Mouse (Mus musculus) cerebellum, postnatal 14 days (tissue): Measurements from ENCODE around the gene Tcaim.
"Not testable (repeated sequence)": the region's sequence is repeated elsewhere in the genome, so short reads cannot be mapped to it uniquely, and the experiment has no call there.

Source experiments
- DNase-seq, 2 experiments: peaks; one replicate each; pipeline ENCODE4 v3.0.0; 2021; ENCODE audit warnings: mixed read lengths in 2 of 2

The Tcaim gene

DNA sequence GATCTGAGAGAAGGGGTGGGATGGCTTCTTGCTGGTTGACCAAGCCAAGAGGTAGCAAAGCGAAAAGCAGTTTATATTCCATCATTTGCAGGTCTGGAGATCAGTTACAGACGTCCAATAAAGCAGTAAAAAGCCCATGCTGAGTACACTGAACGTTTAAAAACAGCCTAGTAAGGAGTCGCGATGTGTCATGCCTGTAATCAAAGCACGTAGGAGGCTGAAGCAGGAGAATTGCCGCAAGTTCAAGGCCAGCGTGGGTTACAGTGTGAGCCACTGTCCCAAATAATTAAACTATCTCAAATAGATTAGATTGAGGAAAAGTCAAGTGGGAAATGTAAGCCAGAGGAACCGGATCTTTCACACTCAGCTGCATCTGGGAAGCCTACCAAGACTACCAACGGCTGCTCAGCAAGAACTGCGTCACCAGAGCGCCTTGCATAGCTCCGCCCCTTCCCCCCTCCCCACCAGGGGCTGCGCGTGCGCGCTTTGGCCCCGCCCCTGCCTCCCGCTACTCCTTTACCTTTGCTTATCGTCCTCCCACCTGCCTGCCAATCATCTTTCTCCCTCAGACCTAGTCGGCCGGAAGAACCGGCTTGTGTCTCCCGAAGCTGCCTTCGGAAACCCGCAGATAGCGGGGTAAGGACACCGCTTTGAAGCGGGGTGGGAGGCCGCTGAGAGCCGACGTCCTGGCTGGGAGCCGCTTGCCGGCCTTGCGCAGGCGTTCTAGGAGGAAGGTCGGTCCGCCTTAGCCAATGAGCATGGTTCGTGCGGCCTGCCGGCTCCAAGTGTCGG is at the start of gene Tcaim:
Gene Tcaim, plus strand, starts transcription at position 487 of the 792 bp plus-strand sequence.
- DNase-seq, result peak; percentile 97

DNA sequence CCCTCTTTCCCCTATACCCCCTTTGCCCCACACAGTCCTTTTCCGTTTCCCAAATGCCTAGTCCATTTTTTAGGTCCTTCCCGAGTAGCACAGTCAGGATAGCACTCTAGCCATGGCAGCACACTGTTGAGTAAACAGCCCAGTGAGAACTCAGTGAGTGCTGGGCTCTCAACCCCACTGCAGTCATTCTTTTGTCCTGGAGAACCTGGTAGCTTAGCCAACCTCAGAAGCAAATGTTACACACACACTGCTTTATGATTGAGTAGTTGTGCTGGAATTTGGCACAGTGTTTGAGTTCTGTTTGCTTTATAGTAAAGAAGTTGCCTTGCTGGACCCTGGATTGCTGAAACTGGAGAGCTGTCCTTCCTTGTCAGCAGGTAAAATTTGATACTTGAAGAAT is 47.7 kb upstream of the Tcaim start:
- no peak for DNase-seq

DNA sequence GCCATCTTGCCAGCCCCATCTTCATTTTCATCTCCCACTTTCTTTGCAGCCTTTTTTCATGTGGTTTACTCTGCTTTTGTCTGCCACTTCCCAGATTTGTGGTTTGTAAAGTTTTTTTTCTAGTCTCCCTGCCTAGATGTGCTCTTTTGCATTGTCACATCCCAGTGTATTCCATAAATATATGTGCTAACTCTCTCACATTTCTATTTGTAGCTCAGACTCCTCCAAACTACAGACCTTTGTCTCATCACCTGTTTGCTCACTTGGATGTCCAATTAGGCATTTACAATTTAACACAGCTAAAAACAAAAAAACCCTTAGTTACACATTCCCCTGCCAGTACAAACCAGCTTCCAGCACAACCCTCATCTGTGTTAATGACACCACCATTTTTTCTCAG is 45.2 kb upstream of the Tcaim start:
- DNase-seq, result no peak

DNA sequence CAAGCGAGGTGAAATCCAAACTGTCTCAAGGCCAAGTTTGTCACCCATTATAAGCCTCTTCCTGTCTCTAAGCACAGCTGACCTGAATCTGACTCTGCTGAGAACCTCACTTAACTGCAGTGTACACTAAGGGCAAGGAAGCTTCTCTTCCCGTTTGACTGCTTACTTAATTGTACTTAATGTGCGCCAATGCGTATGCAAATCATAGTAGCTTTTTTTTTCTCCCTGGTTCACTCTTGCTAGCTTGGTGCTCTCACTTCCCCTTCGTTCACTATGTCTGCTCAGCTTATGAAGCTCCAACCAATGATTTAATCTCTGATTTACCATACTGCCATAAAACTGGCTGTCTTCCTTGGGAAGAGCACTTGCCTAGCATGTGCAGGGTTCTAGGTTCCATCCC is 20.1 kb upstream of the Tcaim start:
- DNase-seq, result no peak

DNA sequence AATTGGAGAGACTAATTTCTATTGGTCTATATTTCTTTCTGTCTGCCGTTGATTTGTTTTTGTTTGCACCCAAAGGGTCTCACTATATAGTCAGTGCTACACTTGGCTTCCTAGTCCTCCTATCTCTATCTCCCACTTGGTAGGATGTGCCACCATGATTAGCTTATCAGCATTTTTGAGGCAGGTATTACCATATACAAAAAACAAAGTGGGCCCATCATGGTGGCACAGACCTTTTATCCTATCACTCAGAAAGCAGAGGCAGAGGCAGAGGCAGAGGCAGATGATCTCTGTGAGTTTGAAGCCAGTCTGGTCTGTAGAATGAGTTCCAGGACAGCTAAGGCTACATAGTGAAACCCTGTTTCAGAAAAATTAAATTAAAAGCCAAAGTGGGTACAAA is 18.8 kb upstream of the Tcaim start:
- no peak for DNase-seq

DNA sequence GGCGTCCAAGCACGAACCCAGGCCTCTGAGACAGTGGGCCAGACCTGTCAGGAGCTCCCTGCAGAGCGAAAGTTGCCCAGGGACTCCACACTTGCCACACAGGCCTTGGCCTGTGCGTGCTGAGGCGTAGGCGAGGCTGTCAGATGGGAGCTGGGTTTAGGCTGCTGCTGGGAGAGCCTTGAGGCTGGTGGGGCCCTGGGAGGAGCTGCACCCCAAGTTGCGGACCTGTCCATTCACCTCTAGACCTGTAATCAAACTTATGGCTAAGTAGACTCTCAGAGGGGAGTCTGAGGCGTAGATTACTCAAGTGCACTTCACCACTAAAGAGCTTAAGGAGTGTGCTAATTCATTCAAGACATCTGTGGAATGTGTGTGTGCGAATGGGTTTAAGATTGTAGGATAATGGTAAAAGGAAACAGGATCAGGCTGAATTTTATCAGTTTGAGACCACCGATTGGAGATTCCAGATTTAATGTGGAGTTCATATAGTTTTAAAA is 554 bp downstream of the Tcaim start:
- no peak for DNase-seq

DNA sequence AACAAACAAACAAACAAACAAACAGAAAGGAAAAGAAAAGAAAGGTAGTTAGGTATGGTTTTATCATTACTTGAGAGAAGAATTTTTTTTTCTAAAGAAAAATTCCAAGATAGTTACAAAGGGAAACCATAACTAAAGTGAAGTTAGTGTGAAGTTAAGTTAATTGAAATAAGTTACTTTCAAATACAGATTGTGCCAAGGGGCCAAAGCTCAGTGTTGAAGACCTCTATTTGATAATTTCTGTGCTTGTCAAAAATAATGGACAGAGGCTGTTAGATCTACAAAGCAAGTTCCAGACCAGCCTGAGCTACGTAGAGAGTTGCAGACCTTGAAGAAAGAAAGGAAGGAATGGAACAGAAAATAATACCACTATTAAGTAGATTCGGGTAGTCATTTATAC is 1.8 kb downstream of the Tcaim start:
- no peak for DNase-seq

DNA sequence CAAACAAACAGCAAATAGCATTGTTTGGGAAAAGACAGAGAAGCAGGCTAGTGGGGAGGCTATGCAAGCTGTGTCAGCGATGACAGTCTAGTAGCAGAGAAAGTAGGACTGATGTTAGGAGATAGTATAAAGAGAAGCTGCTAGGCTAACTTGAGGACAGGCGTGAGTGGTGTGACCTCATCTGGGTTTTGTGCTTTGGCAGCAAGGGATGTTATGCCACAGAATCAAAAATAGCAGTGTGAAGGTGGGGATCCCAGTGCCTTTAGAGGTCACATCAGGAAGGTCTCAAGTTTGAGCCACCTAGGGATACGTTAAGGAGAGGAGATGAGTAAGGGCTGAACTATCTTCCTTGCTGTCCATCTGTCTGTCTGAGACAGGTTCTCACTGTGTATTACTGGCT is 4.9 kb downstream of the Tcaim start:
- DNase-seq, result no peak

DNA sequence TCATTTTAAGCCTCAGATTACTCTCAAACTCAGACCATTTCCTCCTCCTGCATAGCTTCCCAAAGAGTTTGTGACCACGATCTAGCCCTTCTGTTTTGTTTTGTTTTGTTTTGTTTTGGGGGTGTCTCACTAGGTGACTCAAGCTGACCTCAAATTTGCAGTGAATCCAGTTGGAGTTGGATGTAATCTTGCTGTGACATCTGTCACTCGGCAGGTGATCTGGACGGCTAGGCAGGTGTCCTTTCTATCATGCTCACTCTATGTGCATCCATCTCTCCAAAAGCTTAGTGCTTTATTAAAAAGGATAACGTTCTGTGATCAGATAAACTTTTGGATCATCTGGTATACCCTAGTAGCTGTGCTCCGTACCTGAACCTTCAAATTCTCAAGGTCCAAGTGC is 7.0 kb downstream of the Tcaim start:
- peak in 1 of 2 experiments; percentile 32 for DNase-seq

DNA sequence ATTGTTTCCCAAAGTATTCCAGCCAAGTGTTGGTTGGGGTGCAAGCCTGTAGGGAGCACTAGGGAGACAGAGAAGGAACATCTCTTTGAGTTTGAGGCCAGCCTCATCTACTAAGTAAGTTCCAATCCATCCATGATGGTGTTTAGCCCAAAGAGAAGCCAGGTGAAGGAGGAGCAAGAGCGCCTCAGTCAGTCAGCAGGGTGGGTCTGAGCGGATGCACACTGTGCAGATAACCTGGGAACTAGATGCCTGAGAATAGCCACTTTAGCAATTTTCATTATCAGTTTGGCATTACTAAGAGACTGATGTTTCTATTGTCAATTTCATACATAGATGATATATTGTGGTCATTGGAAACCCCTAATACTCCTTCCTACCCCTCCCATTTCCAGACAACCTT is 9.4 kb downstream of the Tcaim start:
- no peak for DNase-seq

DNA sequence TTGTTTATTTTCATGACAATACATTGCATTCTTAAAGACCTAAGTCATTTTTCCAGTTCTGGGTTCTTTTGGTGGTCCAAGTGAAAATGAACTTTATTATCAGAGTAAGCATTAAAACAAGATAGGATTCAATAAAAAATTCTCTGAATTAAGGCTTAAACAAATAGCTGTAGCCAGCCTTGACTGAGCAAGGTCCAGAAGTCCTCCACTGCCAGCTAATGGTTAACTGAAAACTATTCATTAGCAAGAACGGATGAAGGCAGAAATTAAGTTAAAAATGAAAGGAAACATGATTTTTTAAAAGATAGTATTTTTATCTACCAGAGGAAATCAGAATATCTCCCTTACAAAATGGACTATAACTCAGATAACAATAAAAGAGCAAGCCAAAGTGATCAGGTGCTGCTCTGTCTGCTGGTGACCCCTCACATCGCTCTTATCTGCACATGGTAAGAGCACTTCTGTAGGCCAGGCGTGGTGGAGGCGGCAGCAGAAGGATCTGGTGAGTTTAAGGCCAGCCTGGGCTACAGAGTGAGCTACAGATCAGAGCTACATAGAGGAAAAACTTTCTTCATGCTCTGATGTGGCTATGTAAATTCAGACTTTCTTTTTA is 10.0 kb downstream of the Tcaim start:
- DNase-seq, result no peak

DNA sequence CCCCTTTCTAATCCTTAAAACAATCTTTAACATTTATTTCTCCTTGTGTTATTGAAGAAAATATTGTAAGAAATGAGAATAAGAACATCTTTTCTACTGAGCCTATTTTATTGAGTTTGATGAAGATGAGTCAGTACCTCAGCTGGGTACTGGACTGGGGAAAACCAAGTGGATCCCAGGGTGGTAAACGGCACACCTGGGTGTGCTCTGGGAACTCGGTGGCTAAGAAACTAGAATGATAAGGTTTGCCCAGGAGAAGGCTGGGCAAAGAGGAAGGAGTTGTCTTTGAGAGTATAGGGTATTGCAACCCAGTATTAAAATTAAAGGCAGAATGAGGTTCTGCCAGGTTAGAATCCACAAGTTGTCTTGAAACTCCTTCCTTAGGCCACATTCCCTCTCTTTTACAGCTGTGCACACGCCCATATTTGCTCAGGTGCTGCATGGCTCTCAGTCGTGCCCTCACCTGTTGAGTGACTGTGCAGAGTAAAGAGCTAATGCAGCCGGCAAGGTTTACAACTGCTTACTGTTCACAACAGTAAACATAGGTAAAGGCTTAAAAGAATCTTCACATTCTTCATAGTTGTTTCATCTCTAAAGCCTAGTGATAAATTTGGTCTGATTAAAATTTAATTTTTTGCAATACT is 18.2 kb downstream of the Tcaim start:
- DNase-seq, result no peak

DNA sequence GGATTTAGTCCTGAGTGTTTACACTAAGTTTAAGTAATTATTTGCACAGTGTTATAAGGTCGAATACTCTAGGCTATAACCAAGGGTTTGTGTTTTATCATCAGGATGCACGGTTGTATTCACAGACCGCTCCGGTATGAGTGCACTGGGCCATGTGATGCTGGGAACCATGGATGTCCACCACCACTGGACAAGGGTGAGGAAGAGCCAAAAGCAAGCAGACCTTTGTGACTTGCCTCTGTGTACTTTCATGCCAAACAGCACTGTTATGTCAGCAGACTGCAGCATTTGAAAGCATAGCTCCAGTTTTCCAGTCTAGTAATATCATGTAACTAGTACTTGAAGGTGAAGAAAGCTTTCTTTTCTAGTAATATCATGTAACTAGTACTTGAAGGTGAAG is 21.4 kb downstream of the Tcaim start:
- DNase-seq, result no peak

DNA sequence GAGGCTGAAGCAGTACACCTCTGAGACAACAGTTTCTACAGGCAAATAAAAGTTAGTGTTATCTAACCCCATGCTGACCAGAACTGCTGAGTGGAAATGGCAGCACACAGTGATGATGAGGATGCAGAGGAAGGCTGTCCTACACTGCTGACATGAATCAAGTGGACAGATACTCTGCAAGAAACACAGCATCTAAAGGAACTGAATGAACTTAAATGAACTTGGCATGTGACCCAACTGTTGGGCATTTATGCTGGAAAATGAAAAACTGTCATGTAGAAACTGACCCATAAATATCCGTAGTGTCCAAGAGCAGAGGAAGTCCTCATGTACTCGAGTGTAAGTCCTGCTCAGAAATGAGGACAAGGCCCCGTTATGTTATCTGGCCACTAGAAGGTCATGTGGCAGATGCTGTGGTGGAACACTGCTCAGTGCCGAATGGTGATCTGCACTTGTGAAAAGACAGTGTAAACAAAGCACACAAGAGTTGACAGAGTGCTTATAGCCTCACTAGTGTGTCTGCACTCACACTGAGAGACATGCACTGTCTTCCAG is 24.6 kb downstream of the Tcaim start:
- DNase-seq, result no peak

DNA sequence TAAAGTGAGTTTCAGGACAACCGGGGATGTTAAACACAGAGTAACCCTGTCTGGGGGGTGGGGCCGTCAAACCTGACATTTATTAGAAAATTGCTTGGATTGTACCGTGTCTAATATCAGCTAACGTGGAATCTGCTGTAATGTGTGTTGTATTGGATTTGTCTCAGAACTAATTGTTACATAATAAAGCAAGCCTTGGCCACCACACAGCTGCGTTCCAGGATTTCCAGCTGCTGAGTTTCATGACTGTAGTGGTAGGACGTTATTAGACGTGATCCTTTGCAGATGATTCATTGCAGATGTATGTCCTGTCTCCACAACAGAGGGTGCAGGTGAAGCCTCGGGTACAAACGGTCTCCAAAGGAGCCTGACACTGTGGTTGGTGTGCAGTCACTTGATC is 30.8 kb downstream of the Tcaim start:
- DNase-seq, result no peak

DNA sequence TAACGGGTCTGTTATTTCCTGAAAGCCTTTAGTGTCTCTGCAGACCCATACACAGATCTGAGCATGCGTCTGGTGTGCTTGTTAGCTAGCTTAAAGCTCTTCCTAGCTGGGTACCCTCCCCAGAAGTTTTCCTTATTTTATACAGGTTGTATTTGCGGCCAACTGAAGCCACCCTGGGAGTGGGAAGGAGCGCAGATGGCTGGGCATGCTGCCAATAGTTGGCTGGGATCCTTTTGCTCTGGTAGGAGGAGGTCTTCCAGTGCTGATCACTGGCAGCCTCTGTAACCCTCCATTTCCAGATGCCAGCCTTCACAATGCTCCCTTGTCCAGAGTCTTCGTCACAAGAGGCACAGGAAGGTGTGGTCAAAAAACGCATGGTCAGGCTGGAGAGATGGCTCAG is 31.5 kb downstream of the Tcaim start:
- peak; percentile 80 to 84 for DNase-seq

DNA sequence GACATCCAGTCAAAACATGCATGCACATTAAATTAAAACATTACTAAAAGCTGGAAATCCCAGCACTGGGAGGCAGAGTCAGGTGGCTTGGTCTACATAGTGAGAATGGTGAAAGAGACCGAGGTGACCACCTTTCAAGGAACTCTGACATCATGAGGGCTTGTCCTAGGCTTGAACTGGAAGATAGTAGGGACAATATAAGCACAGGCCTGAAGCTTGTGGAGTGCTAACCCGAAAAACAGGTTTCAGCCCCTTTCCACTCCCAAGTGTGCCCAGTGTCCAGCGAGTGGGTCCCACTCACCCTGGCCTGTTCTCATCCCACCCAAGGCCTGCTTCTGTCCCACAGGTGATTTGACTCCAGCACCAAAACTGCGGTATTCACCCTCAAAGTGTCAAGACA is 31.9 kb downstream of the Tcaim start:
- DNase-seq, result no peak

DNA sequence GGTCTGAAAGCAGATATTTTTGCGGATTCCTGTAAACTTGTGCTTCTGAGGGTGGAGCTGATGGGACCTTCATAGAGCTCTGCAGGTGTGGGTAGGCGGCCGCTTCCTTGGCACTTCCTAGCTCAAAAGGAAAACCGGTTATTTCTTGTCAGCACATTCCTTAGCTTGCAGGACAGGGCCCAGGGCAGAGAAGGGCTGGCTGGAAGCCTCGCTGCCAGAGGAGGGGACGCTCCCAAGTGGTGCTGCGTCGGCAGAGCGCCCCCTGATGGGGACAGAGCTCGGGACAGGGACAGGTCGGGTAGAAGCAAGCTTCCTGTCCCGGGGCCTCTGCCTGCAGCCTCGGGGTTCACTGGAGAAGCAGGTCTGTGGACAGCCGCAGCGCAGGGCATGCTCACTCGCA is 32.3 kb downstream of the Tcaim start:
- peak; percentile 18 to 41 for DNase-seq

DNA sequence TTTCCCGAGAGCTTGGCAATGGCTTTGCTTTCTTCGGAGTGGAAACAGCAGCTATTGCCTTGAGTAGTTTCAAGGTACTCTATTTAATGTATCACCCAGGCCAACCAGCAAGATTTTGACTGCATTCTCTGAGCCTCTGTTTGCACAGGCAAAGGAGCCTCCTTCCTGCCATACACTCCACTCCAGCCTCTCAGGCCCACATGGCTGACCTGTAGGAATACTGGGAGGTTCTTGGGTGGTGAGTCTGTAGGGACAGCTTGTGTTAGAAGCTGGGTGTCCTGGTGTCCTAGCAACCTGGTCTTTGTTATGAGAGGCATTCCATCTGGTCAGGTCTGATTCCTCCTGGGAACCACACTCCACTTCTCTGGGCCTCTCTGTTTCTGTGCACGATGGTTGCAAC is 38.4 kb downstream of the Tcaim start, which contains the start of gene Gm35549:
Gene Gm35549, minus strand, starts transcription at position 276 of the 400 bp plus-strand sequence.
- no peak for DNase-seq

DNA sequence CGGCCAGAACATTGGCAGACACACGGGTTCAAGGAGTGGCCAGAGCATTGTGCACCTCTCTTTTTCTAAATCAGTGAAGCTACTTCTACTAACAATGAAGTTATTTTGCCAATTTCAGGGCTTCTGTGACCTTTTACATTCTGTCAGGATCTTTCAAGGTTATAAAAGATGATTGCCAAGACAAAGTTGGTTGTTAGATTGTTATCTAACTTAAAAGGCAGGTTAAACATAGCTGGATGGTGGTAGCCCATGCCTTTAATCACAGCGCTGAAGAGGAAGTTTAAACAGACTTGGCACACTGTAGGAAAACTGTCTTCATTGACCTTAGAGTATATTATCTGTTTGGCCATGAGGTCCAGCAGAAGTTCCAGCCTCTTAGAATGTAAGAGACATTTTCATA is 40.3 kb downstream of the Tcaim start:
- DNase-seq, result no peak

DNA sequence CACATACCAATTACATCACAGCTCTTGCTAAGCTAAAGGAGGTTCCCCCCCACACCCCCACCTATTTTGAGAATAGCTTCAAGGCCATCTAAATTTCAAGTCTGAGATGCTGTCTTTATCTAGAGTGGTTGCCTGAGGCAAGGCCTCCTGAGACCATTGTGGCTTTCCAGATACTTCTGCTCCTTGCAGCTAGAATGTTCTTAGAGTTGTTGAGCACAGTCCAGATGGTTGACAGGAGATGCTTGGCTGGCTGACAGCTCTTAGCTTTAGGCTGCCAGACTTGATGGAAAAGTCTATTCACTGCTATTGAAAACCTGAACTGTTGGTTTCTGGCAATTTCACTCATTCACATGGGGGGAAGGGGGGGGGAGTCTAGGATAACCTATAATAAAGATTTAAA is 40.8 kb downstream of the Tcaim start:
- peak; percentile 47 to 64 for DNase-seq

DNA sequence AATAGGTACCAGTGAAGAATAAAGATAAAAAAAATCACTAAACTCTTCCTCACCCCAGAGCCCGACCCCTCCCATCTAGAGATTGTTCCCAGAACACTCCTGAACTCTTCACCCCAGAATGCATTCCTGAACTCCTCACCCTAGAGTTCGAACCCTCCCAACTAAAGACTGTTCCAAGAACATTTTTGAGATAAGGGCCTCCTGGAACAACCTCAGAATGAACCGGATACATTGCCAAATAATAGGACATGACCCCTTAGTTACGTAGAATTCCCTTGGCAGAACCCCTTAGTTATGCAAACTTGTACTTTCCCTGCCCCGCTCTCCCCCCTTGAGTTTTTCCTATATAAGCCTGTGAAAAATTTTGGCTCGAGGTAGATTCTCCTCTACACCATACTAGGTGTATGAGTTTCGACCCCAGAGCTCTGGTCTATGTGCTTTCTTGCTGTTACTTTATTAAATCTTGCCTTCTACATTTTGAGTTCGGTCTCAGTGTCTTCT is 42.5 kb downstream of the Tcaim start:
- not testable (repeated sequence) for DNase-seq

DNA sequence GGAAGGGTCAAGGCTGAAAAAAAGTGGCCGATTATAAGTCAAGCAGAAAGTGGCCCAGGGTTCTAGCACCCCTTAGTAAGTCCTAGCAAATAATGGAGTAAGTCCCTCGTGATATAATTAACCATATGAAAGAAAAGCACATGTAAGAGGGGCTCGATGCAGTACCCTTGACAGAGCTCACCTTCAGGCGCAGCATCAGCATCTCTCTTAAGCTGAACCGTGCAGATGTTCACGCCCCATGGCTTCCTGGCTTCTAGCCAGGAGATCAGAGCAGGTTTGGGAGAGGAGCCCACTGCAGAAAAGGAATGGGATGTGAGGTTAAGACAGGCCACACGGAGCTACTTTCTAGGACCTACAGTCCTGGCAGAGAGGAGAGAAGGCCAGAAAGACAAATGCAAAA is 49.2 kb downstream of the Tcaim start:
- DNase-seq, result no peak
